Mouse (Mus musculus) lung, adult 2 months (tissue): Measurements from ENCODE around the gene Il4ra.

Experiments
- CTCF ChIP-seq: fragments of 200-500 bp; IDR thresholded peaks from 2 replicates; pipeline ENCODE4 v1.5.1; 2011; ENCODE audit warnings: mild to moderate bottlenecking, low read length, control low read depth; ENCODE audit not compliant: insufficient read depth
- POLR2A ChIP-seq: fragments of 200-500 bp; IDR thresholded peaks from 2 replicates; pipeline ENCODE4 v1.6.1; 2011; ENCODE audit warnings: low read depth, mild to moderate bottlenecking, control low read depth, low read length, borderline replicate concordance; ENCODE audit errors: extremely low read depth

DNA sequence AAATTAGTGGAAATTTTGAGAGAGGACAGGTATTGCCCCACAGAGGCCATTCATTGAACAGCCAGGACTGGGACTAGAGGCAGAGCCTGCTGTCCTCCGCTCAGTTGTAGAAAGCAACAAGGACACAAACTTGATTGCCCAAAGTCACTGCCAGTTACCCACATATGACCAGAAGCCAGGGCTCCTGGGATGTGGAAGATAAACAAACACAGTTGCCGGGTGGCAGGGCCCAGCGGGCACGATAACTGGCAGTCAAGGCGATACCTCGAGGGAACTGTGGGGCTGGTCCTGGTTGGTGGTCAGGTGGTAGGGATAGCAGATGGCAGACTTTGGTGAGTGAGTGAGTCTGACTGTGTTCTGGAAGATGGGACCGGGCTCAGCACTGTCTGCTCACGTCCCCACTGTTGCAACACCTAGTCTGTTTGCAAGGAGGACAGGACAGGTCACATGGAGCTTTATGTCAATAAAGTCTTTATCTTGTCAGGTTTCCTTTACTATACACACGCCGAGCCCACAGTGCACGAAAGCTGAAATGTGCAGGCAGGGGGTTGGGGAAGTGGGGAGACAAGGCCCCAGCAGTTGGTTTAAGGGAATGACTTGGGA lies 25.7 kb downstream of the Il4ra start:
- no peak for TF ChIP-seq CTCF
- TF ChIP-seq POLR2A: no peak
